Mouse (Mus musculus): ENCODE measurements around the gene Fmo1. TPM values are rescaled to one million over a fixed set of nuclear protein-coding genes. Genes with fewer than 3 reads are reported as not detected.
"Not testable (repeated sequence)": the region's sequence is repeated elsewhere in the genome, so short reads cannot be mapped to it uniquely, and the experiment has no call there.

Fmo1 gene
- total RNA-seq, 2 experiments from 2014 or later, result 21.6 to 23.1 TPM

- no peak for DNase-seq (ENCODE audit: low spot score in 2 of 2)
Measured at GRCm38 (mm10) chr1:162805011-162805410, 61.4 kb downstream of the Fmo1 start.

GRCm38 (mm10) chr1:162796441-162796840 lies 70.0 kb downstream of the Fmo1 start:
- DNase-seq (ENCODE audit: low spot score in 2 of 2), result no peak

- no peak for DNase-seq (ENCODE audit: low spot score in 2 of 2)
Measured at GRCm38 (mm10) chr1:162792306-162793044, 73.9 kb downstream of the Fmo1 start.

- DNase-seq (ENCODE audit: low spot score in 2 of 2), result no peak
Measured at GRCm38 (mm10) chr1:162785222-162785621, 81.2 kb downstream of the Fmo1 start.

- DNase-seq (ENCODE audit: low spot score in 2 of 2), result no peak
Measured at GRCm38 (mm10) chr1:162783669-162784248, 82.7 kb downstream of the Fmo1 start.

- DNase-seq (ENCODE audit: low spot score in 2 of 2), result not testable (repeated sequence)
Measured at GRCm38 (mm10) chr1:162781035-162781434, 85.4 kb downstream of the Fmo1 start.

Other genes with a start within 250 kb of the Fmo1 start
- 1 to 10 TPM; 7.8 to 9.7 TPM for gene Myoc, start 227.5 kb downstream of the Fmo1 start, total RNA-seq (2021)
- gene Myocos, start 208.4 kb downstream of the Fmo1 start, total RNA-seq (2021), result not detected
- 100 to 1,000 TPM; 183 to 205 TPM for gene Prrc2c, start 126.1 kb downstream of the Fmo1 start, total RNA-seq (2021)
- gene Fmo4, start 52.6 kb downstream of the Fmo1 start, total RNA-seq (2021), result under 1 TPM; 0.12 to 0.38 TPM
- 1 to 10 TPM; 1.2 to 1.7 TPM for gene Fmo2, start 32.1 kb upstream of the Fmo1 start, total RNA-seq (2021)
- not detected for gene Fmo6, start 70.9 kb upstream of the Fmo1 start, total RNA-seq (2021)
- gene Fmo3, start 117.9 kb upstream of the Fmo1 start, total RNA-seq (2021), result not detected
- gene Mroh9, start 219.1 kb upstream of the Fmo1 start, total RNA-seq (2021), result not detected

All from layer of hippocampus, postnatal 14 days (tissue).